Mouse (Mus musculus): ENCODE data around the gene Fbl. TPM values are rescaled to one million over a fixed set of nuclear protein-coding genes. Genes with fewer than 3 reads are reported as not detected.

Fbl gene
- polyA plus RNA-seq, 1 experiment, result 441 TPM

- no peak for TF ChIP-seq POLR2A (IDR thresholded peaks at IDR 0.05; ENCODE audit: insufficient read depth, low read length)
- Histone ChIP-seq H3K27me3 (ENCODE audit: control insufficient read depth, insufficient read depth, low read length, poor library complexity, severe bottlenecking) (no peaks in the 10 kb centered on the region), H3K27ac (ENCODE audit: insufficient read depth, low read length) (no peak overlapping the region), H3K36me3 (ENCODE audit: control insufficient read depth, insufficient read depth, low read length, poor library complexity, severe bottlenecking) (peaks cover 26% of the 10 kb centered on the region), H3K9me3 (replicated peaks; ENCODE audit: control insufficient read depth, insufficient read depth, low read length, poor library complexity, severe bottlenecking) (no peaks in the 10 kb centered on the region), H3K4me1 (ENCODE audit: control insufficient read depth, insufficient read depth, low read length) (no peaks in the 10 kb centered on the region), H3K4me3 (ENCODE audit: low read depth, low read length) (no peak overlapping the region), H3K9ac (ENCODE audit: low read depth, poor library complexity, severe bottlenecking) (no peak overlapping the region)
These were observed 12.8 kb downstream of the Fbl start for GRCm38 (mm10) chr7:28182320-28182719.

DNA sequence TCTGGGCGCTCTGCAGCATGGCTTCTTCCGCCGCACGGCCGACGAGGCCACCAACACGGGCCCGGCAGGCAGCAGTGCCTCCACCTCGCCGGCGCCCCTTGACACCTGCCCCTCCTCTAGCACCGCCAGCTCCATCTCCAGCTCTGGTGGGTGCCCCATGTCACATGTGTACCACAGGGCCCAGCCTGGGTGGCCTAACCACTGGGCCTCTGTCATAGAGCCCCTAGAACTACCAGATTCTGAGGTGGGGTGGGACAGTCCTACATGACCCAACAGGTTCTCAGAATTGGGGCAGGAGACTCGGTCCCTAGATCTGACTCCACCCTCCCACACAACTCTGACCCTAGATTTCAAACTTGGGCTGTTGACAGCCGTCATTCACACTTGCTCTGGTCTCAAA, 16.4 kb downstream of the Fbl start:
- Histone ChIP-seq H3K36me3 (ENCODE audit: control insufficient read depth, insufficient read depth, low read length, poor library complexity, severe bottlenecking) (peaks cover 22% of the 10 kb centered on the region), H3K4me3 (ENCODE audit: low read depth, low read length) (peak overlapping the region; percentile 20), H3K27ac (ENCODE audit: insufficient read depth, low read length) (no peak overlapping the region), H3K9me3 (replicated peaks; ENCODE audit: control insufficient read depth, insufficient read depth, low read length, poor library complexity, severe bottlenecking) (no peaks in the 10 kb centered on the region), H3K27me3 (ENCODE audit: control insufficient read depth, insufficient read depth, low read length, poor library complexity, severe bottlenecking) (no peaks in the 10 kb centered on the region), H3K9ac (ENCODE audit: low read depth, poor library complexity, severe bottlenecking) (peak overlapping the region; percentile 65), H3K4me1 (ENCODE audit: control insufficient read depth, insufficient read depth, low read length) (no peaks in the 10 kb centered on the region)
- TF ChIP-seq CTCF (IDR thresholded peaks at IDR 0.05; ENCODE audit: low read depth, low read length) (no peak), EP300 (IDR thresholded peaks at IDR 0.05; ENCODE audit: insufficient read depth, low read depth, low read length) (no peak), POLR2A (IDR thresholded peaks at IDR 0.05; ENCODE audit: insufficient read depth, low read length) (no peak)

GRCm38 (mm10) chr7:28186631-28187030, 17.1 kb downstream of the Fbl start:
- TF ChIP-seq POLR2A (IDR thresholded peaks at IDR 0.05; ENCODE audit: insufficient read depth, low read length), result no peak
- no peak for TF ChIP-seq CTCF (IDR thresholded peaks at IDR 0.05; ENCODE audit: low read depth, low read length)
- TF ChIP-seq EP300 (IDR thresholded peaks at IDR 0.05; ENCODE audit: insufficient read depth, low read depth, low read length), result no peak
- Histone ChIP-seq H3K9ac (ENCODE audit: low read depth, poor library complexity, severe bottlenecking) (no peak overlapping the region), H3K27ac (ENCODE audit: insufficient read depth, low read length) (no peak overlapping the region), H3K9me3 (replicated peaks; ENCODE audit: control insufficient read depth, insufficient read depth, low read length, poor library complexity, severe bottlenecking) (no peaks in the 10 kb centered on the region), H3K4me3 (ENCODE audit: low read depth, low read length) (no peak overlapping the region), H3K4me1 (ENCODE audit: control insufficient read depth, insufficient read depth, low read length) (no peaks in the 10 kb centered on the region), H3K36me3 (ENCODE audit: control insufficient read depth, insufficient read depth, low read length, poor library complexity, severe bottlenecking) (peaks cover 22% of the 10 kb centered on the region), H3K27me3 (ENCODE audit: control insufficient read depth, insufficient read depth, low read length, poor library complexity, severe bottlenecking) (no peaks in the 10 kb centered on the region)

DNA sequence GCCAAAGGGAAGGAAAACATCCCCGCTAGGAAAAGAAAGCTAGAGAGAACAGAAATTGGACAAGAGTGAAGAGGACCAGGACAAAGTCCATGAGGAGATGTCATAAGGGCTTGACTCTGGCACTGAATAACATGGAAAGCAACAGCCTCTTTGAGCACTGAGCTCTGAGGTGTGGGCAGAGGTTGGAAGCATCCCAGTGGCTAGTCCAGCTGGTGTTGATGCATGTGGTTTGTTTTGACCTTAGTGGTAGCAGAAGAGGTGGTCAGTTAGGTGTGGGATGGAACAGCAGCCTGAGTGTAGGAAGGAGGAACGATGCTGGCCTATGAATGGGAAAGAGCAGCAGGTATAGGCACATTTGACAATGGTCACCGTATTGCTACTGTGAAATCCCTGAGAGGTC, 22.0 kb downstream of the Fbl start:
- H3K36me3 ChIP-seq (ENCODE audit: control insufficient read depth, insufficient read depth, low read length, poor library complexity, severe bottlenecking), result peaks cover 5% of the 10 kb centered on the region; the same call in 1 of the 2 replicates
- TF ChIP-seq CTCF (IDR thresholded peaks at IDR 0.05; ENCODE audit: low read depth, low read length) (no peak), POLR2A (IDR thresholded peaks at IDR 0.05; ENCODE audit: insufficient read depth, low read length) (no peak), EP300 (IDR thresholded peaks at IDR 0.05; ENCODE audit: insufficient read depth, low read depth, low read length) (no peak)
- no peaks in the 10 kb centered on the region for H3K9me3 ChIP-seq (replicated peaks; ENCODE audit: control insufficient read depth, insufficient read depth, low read length, poor library complexity, severe bottlenecking)

DNA sequence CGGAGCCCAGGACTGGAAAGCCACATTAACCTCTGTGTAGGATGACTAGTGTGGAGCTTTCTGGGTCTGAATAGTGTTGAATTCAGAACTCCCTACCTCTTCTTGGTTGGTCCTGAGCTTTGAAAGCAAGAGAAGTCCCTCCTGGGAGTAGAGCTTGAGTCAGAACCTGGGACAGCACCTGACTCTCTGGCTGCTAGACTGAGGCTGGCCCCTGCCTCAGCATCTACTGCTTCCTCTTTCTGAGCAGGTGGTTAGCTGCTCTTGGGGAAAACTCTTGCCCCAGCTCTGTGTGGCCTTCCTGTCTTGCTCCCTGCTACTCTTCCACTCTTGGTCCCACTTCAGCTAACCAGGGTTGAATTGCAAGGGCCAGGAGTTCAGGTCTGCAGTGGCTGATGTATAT, 22.4 kb downstream of the Fbl start:
- H3K9me3 ChIP-seq (replicated peaks; ENCODE audit: control insufficient read depth, insufficient read depth, low read length, poor library complexity, severe bottlenecking), result no peaks in the 10 kb centered on the region
- H3K4me1 ChIP-seq (ENCODE audit: control insufficient read depth, insufficient read depth, low read length), result no peaks in the 10 kb centered on the region
- TF ChIP-seq POLR2A (IDR thresholded peaks at IDR 0.05; ENCODE audit: insufficient read depth, low read length) (no peak), CTCF (IDR thresholded peaks at IDR 0.05; ENCODE audit: low read depth, low read length) (no peak), EP300 (IDR thresholded peaks at IDR 0.05; ENCODE audit: insufficient read depth, low read depth, low read length) (no peak)
- no peak overlapping the region for H3K9ac ChIP-seq (ENCODE audit: low read depth, poor library complexity, severe bottlenecking)
- no peak overlapping the region for H3K4me3 ChIP-seq (ENCODE audit: low read depth, low read length)
- H3K27ac ChIP-seq (ENCODE audit: insufficient read depth, low read length), result no peak overlapping the region
- H3K27me3 ChIP-seq (ENCODE audit: control insufficient read depth, insufficient read depth, low read length, poor library complexity, severe bottlenecking), result no peaks in the 10 kb centered on the region
- H3K36me3 ChIP-seq (ENCODE audit: control insufficient read depth, insufficient read depth, low read length, poor library complexity, severe bottlenecking), result peaks cover 5% of the 10 kb centered on the region; the same call in 1 of the 2 replicates

More for the DNA sequence above, 22.0 kb downstream of the Fbl start:
- Histone ChIP-seq H3K4me3 (ENCODE audit: low read depth, low read length) (no peak overlapping the region), H3K4me1 (ENCODE audit: control insufficient read depth, insufficient read depth, low read length) (no peaks in the 10 kb centered on the region), H3K27ac (ENCODE audit: insufficient read depth, low read length) (no peak overlapping the region), H3K9ac (ENCODE audit: low read depth, poor library complexity, severe bottlenecking) (no peak overlapping the region), H3K27me3 (ENCODE audit: control insufficient read depth, insufficient read depth, low read length, poor library complexity, severe bottlenecking) (no peaks in the 10 kb centered on the region)

DNA sequence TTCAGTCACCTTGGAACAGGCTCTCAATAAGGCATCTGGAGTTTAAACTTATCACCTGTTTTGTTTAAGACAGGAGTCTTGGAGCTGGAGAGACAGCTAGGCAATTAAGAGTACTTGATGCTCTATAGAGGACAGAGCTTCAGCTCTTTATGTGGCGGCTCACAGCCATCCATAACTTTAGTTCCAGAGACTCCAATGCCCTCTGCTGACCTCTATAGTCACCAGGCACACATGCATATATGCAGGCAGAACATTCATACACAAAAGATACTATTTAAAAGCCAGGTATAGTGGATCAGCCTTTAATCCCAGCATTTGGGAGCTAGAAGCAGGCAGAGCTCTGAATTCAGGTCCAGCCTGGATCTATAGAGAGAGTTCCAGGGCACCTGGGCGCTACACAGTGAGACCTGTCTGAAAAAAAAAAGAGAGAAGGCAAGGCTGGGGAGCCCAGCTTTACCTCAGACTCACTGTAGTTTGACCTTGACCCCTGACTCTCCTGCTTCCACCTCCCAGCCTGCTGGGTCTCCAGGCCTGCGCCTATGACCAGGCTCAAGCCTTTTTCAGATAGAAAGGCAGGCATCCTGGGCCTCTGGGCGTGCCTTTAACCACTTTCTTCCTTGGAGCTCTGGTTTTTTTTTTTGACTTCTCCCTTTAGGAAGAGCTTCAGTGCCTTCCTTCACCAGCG, 26.0 kb downstream of the Fbl start:
- H3K27me3 ChIP-seq (ENCODE audit: control insufficient read depth, insufficient read depth, low read length, poor library complexity, severe bottlenecking), result no peaks in the 10 kb centered on the region
- H3K27ac ChIP-seq (ENCODE audit: insufficient read depth, low read length), result no peak overlapping the region
- no peak overlapping the region for H3K9ac ChIP-seq (ENCODE audit: low read depth, poor library complexity, severe bottlenecking)
- H3K36me3 ChIP-seq (ENCODE audit: control insufficient read depth, insufficient read depth, low read length, poor library complexity, severe bottlenecking), result no peaks in the 10 kb centered on the region
- no peak overlapping the region for H3K4me3 ChIP-seq (ENCODE audit: low read depth, low read length)
- H3K9me3 ChIP-seq (replicated peaks; ENCODE audit: control insufficient read depth, insufficient read depth, low read length, poor library complexity, severe bottlenecking), result no peaks in the 10 kb centered on the region
- TF ChIP-seq CTCF (IDR thresholded peaks at IDR 0.05; ENCODE audit: low read depth, low read length), result no peak
- TF ChIP-seq EP300 (IDR thresholded peaks at IDR 0.05; ENCODE audit: insufficient read depth, low read depth, low read length), result no peak
- no peak for TF ChIP-seq POLR2A (IDR thresholded peaks at IDR 0.05; ENCODE audit: insufficient read depth, low read length)
- no peaks in the 10 kb centered on the region for H3K4me1 ChIP-seq (ENCODE audit: control insufficient read depth, insufficient read depth, low read length)

Measured in ES-Bruce4 (cell line).